Mouse (Mus musculus) hindbrain, embryonic 11.5 days (tissue): ENCODE data around the gene Gm266. TPM values are rescaled to one million over a fixed set of nuclear protein-coding genes. Genes with fewer than 3 reads are reported as not detected.

Experiments
- ATAC-seq: fragments of 200-750 bp; cut with Nextera tagmentation; 2 replicates; pipeline ENCODE4 v1.8.0; 2017; ENCODE audit warnings: mild to moderate bottlenecking, moderate TSS enrichment, moderate library complexity; ENCODE audit not compliant: low FRiP score
- DNase-seq: peaks from one replicate; pipeline ENCODE4 v3.0.0-alpha.2; 2015; ENCODE audit warnings: low spot score
- H3K27ac ChIP-seq: fragments of 300-500 bp; sonication (generic); 2 replicates; pipeline ENCODE4 v1.5.1; 2014; ENCODE audit warnings: mild to moderate bottlenecking, low read depth, low read length
- H3K27me3 ChIP-seq: fragments of 300-500 bp; sonication (generic); 2 replicates; pipeline ENCODE4 v1.6.1; 2014; ENCODE audit warnings: mild to moderate bottlenecking, low read length, moderate library complexity, mixed read lengths; ENCODE audit not compliant: control insufficient read depth, insufficient read depth
- H3K36me3 ChIP-seq: fragments of 300-500 bp; sonication (generic); 2 replicates; pipeline ENCODE4 v1.6.1; 2014; ENCODE audit warnings: mild to moderate bottlenecking, low read length, moderate library complexity, mixed read lengths; ENCODE audit not compliant: control insufficient read depth, insufficient read depth
- H3K4me1 ChIP-seq: fragments of 300-500 bp; sonication (generic); replicated peaks from 2 replicates; pipeline ENCODE4 v1.6.1; 2014; ENCODE audit warnings: low read length, mixed read lengths; ENCODE audit not compliant: control insufficient read depth, insufficient read depth
- H3K4me2 ChIP-seq: fragments of 300-500 bp; sonication (generic); replicated peaks from 2 replicates; pipeline ENCODE4 v1.6.1; 2014; ENCODE audit warnings: mild to moderate bottlenecking, low read depth, low read length
- H3K4me3 ChIP-seq: fragments of 300-500 bp; sonication (generic); 2 replicates; pipeline ENCODE4 v1.5.1; 2014; ENCODE audit warnings: low read depth, low read length
- H3K9ac ChIP-seq: fragments of 300-500 bp; sonication (generic); 2 replicates; pipeline ENCODE4 v1.6.1; 2014; ENCODE audit warnings: low read depth, low read length
- H3K9me3 ChIP-seq: fragments of 300-500 bp; sonication (generic); 2 replicates; pipeline ENCODE4 v1.6.1; 2016; ENCODE audit warnings: low read length; ENCODE audit not compliant: control insufficient read depth
- WGBS: fragments of 180-500 bp; shearing (Covaris S2); extraction: QIAGEN DNeasy Blood & Tissue Kit; methylation state at CpG from one replicate; pipeline ENCODE4 v1.1.7; 2014; 5-methylcytosine and 5-hydroxymethylcytosine counted together
- polyA plus RNA-seq: library from polyadenylated mRNA; unstranded; fragments of >200 nt; fragmentation: Nextera tagmentation; extraction: Ambion mirVana; gene quantifications from 2 replicates; pipeline ENCODE4 v1.2.1, GENCODE M21; 2014

The Gm266 gene
- polyA plus RNA-seq, 1 experiment from 2014 or later, result 10.1 TPM

- no peak for ATAC-seq
- no peaks in the 10 kb centered on the region for H3K36me3 ChIP-seq
- 93% methylated on average over 9 of the region's 9 CpGs for WGBS
These were observed 44.8 kb downstream of the Gm266 start for GRCm38 (mm10) chr12:111440701-111441373.

GRCm38 (mm10) chr12:111438850-111439249, 46.8 kb downstream of the Gm266 start:
- no peak for ATAC-seq
- H3K9ac ChIP-seq, result no peak overlapping the region

More at GRCm38 (mm10) chr12:111440701-111441373, 44.8 kb downstream of the Gm266 start:
- Histone ChIP-seq H3K4me2 (no peak overlapping the region), H3K9ac (no peak overlapping the region), H3K9me3 (no peaks in the 10 kb centered on the region), H3K4me3 (no peak overlapping the region), H3K27me3 (peaks cover 49% of the 10 kb centered on the region), H3K4me1 (peaks cover 12% of the 10 kb centered on the region), H3K27ac (no peak overlapping the region)
- DNase-seq, result no peak

GRCm38 (mm10) chr12:111437222-111437900, 48.3 kb downstream of the Gm266 start:
- no peak overlapping the region for H3K9ac ChIP-seq
- ATAC-seq, result no peak
- 74% methylated on average over 5 of the region's 5 CpGs for WGBS
- no peaks in the 10 kb centered on the region for H3K36me3 ChIP-seq
- DNase-seq, result no peak
- no peaks in the 10 kb centered on the region for H3K9me3 ChIP-seq
- H3K4me2 ChIP-seq, result no peak overlapping the region
- H3K4me3 ChIP-seq, result no peak overlapping the region
- H3K27me3 ChIP-seq, result peaks cover 17% of the 10 kb centered on the region
- no peak overlapping the region for H3K27ac ChIP-seq
- 0 out of 2 replicates have a peak, but pooled peaks cover under 1% of the 10 kb centered on the region for H3K4me1 ChIP-seq

More at GRCm38 (mm10) chr12:111438850-111439249, 46.8 kb downstream of the Gm266 start:
- 84% methylated on average over 6 of the region's 6 CpGs for WGBS
- no peak overlapping the region for H3K27ac ChIP-seq
- no peaks in the 10 kb centered on the region for H3K36me3 ChIP-seq
- no peak overlapping the region for H3K4me3 ChIP-seq
- DNase-seq, result no peak
- peaks cover 32% of the 10 kb centered on the region for H3K27me3 ChIP-seq
- no peaks in the 10 kb centered on the region for H3K9me3 ChIP-seq
- no peak overlapping the region for H3K4me2 ChIP-seq
- H3K4me1 ChIP-seq, result peaks cover 6% of the 10 kb centered on the region; the same call in 1 of the 2 replicates

- no peaks in the 10 kb centered on the region for H3K9me3 ChIP-seq
- ATAC-seq (no peak), DNase-seq (no peak)
- peaks cover 16% of the 10 kb centered on the region for H3K27me3 ChIP-seq
- no peak overlapping the region for H3K9ac ChIP-seq
- WGBS, result 74% methylated on average over 8 of the region's 8 CpGs
- H3K27ac ChIP-seq, result no peak overlapping the region
- no peak overlapping the region for H3K4me3 ChIP-seq
- no peaks in the 10 kb centered on the region for H3K36me3 ChIP-seq
- H3K4me2 ChIP-seq, result no peak overlapping the region
- no peaks in the 10 kb centered on the region for H3K4me1 ChIP-seq
These were observed 49.0 kb downstream of the Gm266 start for GRCm38 (mm10) chr12:111436640-111437039.

GRCm38 (mm10) chr12:111436170-111436569, 49.5 kb downstream of the Gm266 start:
- no peak for DNase-seq
- Histone ChIP-seq H3K36me3 (no peaks in the 10 kb centered on the region), H3K27me3 (peaks cover 16% of the 10 kb centered on the region), H3K9me3 (no peaks in the 10 kb centered on the region), H3K4me3 (no peak overlapping the region), H3K9ac (no peak overlapping the region), H3K27ac (no peak overlapping the region), H3K4me1 (no peaks in the 10 kb centered on the region), H3K4me2 (no peak overlapping the region)
- no peak for ATAC-seq
- 84% methylated on average over 3 of the region's 3 CpGs for WGBS

- ATAC-seq, result no peak
These were observed 50.8 kb downstream of the Gm266 start for GRCm38 (mm10) chr12:111434745-111435327.

More at GRCm38 (mm10) chr12:111434745-111435327, 50.8 kb downstream of the Gm266 start:
- no peak overlapping the region for H3K27ac ChIP-seq
- H3K9me3 ChIP-seq, result no peaks in the 10 kb centered on the region
- H3K36me3 ChIP-seq, result no peaks in the 10 kb centered on the region
- no peak overlapping the region for H3K9ac ChIP-seq
- H3K4me3 ChIP-seq, result no peak overlapping the region
- DNase-seq, result no peak
- 39% methylated on average over 8 of the region's 8 CpGs for WGBS
- H3K4me1 ChIP-seq, result 0 out of 2 replicates have a peak, but pooled peaks cover 5% of the 10 kb centered on the region
- peaks cover 29% of the 10 kb centered on the region for H3K27me3 ChIP-seq
- H3K4me2 ChIP-seq, result no peak overlapping the region

Other genes starting within 250 kb of the Gm266 start
- 0.76 TPM in 1 of 2 replicates, not detected in the other for gene Amn, start 214.7 kb downstream of the Gm266 start, polyA plus RNA-seq
- 28.6 and 31.9 TPM in 2 replicates for gene Cdc42bpb, start 108.1 kb downstream of the Gm266 start, polyA plus RNA-seq
- gene Lbhd2, start 79.0 kb downstream of the Gm266 start, polyA plus RNA-seq, result 0.47 TPM in 1 of 2 replicates, not detected in the other
- gene Exoc3l4, start 68.8 kb downstream of the Gm266 start, polyA plus RNA-seq, result 3.5 and 3.8 TPM in 2 replicates
- gene Tnfaip2, start 43.4 kb downstream of the Gm266 start, polyA plus RNA-seq, result 1.9 and 2.0 TPM in 2 replicates
- gene Eif5, start 52.2 kb upstream of the Gm266 start, polyA plus RNA-seq, result 695 and 707 TPM in 2 replicates
- gene Mark3, start 88.7 kb upstream of the Gm266 start, polyA plus RNA-seq, result 76.6 and 76.8 TPM in 2 replicates
- 2,103 and 2,160 TPM in 2 replicates for gene Ckb, start 186.5 kb upstream of the Gm266 start, polyA plus RNA-seq
- 4.5 and 5.0 TPM in 2 replicates for gene Trmt61a, start 192.3 kb upstream of the Gm266 start, polyA plus RNA-seq
- 61.5 and 63.3 TPM in 2 replicates for gene Bag5, start 227.4 kb upstream of the Gm266 start, polyA plus RNA-seq
- 52.5 and 54.2 TPM in 2 replicates for gene Apopt1, start 227.4 kb upstream of the Gm266 start, polyA plus RNA-seq